ENCODE assay signal across 8 mouse cellular contexts in the genomic region with DNA sequence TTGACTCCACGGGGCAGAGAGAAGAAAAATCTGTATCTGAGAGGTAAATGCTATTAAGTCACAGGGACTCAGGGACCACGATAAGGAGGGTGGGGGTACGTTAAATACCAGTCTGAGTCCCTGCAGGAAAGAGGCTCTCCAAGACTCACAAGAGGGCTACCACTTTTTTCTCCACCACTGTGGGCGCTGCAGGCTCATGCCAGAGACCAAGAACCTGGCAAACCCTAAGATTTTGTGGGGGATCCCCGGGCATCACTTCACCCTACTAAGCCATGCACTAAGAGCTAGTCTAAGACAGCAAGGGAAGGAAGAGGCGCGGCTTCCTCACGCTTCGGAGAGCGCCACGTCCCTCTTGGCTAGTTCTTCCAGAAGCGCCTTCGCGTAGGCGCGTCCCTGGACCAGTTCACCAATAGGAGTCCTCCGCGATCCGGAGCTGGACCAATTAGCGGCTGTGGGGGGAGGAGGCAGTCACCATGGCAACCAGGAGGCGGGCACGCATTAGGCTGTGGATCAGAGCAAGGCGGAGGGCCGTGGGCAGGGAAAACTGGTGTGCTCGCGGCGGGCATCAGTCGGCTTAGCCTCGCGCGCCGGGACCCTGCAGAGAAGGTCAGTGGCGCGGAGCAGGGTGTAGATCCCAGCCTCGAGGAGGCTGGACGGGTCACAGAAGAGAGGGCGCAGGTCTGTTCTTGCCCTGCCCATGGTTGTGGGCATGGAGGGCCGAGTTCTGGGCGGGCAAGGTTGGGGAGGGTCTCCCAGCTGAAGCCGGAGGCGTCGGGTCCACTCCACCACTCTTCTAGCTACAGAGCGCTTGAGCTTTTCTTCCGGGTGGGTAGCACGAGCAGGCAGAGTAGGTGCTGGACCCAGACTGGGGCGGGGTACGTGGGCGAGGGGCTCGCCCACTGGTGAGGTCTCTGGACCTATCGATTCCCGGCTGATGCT. TPM values are rescaled to one million over a fixed set of nuclear protein-coding genes. Genes with fewer than 3 reads are reported as not detected.
DNase-seq lines count a peak whose midpoint lies in the region; ATAC-seq lines count a peak whose summit lies in the region.

Nucb2 (plus strand) TSS at position 491 of the 939 bp plus-strand sequence.

- H3K27ac ChIP-seq in hindbrain, embryonic 14.5 days, result peak within 1 kb of the TSS; percentile 87

- H3K4me3 ChIP-seq in hindbrain, embryonic 14.5 days (replicated peaks; ENCODE audit: low read length), result peak within 1 kb of the TSS; percentile 67

- H3K9me3 ChIP-seq in hindbrain, embryonic 14.5 days (ENCODE audit: control insufficient read depth, low read length), result no peaks in the 10 kb centered on the region

- DNase-seq in R1 (ENCODE audit: low read depth, low spot score), result peak; percentile 99
- peak; percentile 98 to 99 for DNase-seq in cerebellum, postnatal 25 days
- peak; percentile 97 to 98 for DNase-seq in frontal cortex, postnatal 25 days (ENCODE audit: low spot score in 2 of 2)
- DNase-seq in hindbrain, embryonic 14.5 days (ENCODE audit: low spot score), result peak; percentile 98
- peak; percentile 98 to 99 for DNase-seq in layer of hippocampus, postnatal 36 days
- DNase-seq in lung, postnatal 36 days, result peak; percentile 100
- DNase-seq in retina, postnatal 1 day, result peak; percentile 99
- DNase-seq in urinary bladder, adult 18-20 months (ENCODE audit: low spot score in 2 of 2), result peak; percentile 97 to 99

- no peaks in the 10 kb centered on the region for H3K36me3 ChIP-seq in hindbrain, embryonic 14.5 days (replicated peaks; ENCODE audit: control insufficient read depth, insufficient read depth)

- ATAC-seq in hindbrain, embryonic 14.5 days (ENCODE audit: low FRiP score), result peak; percentile 100

- no peaks in the 10 kb centered on the region for H3K27me3 ChIP-seq in hindbrain, embryonic 14.5 days (ENCODE audit: control insufficient read depth, insufficient read depth, low read length)

- under 1% methylated on average over 51 of the region's 51 CpGs for WGBS in hindbrain, embryonic 14.5 days

- H3K4me1 ChIP-seq in hindbrain, embryonic 14.5 days (replicated peaks; ENCODE audit: control insufficient read depth, insufficient read depth, low read length), result peaks cover 14% of the 10 kb centered on the region

- peak within 1 kb of the TSS; percentile 85 for H3K9ac ChIP-seq in hindbrain, embryonic 14.5 days

- peak within 1 kb of the TSS; percentile 64 for H3K4me2 ChIP-seq in hindbrain, embryonic 14.5 days (replicated peaks)

RNA-seq across cellular contexts. Expression of gene Nucb2, which starts in this region (rescaled TPM):
- 26.6 and 29.7 TPM in 2 replicates for polyA plus RNA-seq in hindbrain, embryonic 14.5 days (2014; fragmentation: Nextera tagmentation; extraction: Ambion mirVana)
- 10 to 100 TPM; 25.4 to 25.6 TPM for total RNA-seq in layer of hippocampus, postnatal 36 days (2021)

Comparison
In these comparisons a context has a peak if more than half of its experiments do, and no peak if none do; other contexts are left out.
1. Peak in every context shown above with its lines: DNase-seq, ATAC-seq, H3K4me3 ChIP-seq and H3K27ac ChIP-seq.